Mouse (Mus musculus) c-Kit-positive CD71-positive TER-119-positive erythroid progenitor cells, embryonic 14.5 days (primary cell): ENCODE results near the gene RPS10-NUDT3.

Source experiments
- DNase-seq: peaks from one replicate; pipeline ENCODE4 v3.0.0-alpha.2; 2013; ENCODE audit warnings: low spot score

The RPS10-NUDT3 gene

DNA sequence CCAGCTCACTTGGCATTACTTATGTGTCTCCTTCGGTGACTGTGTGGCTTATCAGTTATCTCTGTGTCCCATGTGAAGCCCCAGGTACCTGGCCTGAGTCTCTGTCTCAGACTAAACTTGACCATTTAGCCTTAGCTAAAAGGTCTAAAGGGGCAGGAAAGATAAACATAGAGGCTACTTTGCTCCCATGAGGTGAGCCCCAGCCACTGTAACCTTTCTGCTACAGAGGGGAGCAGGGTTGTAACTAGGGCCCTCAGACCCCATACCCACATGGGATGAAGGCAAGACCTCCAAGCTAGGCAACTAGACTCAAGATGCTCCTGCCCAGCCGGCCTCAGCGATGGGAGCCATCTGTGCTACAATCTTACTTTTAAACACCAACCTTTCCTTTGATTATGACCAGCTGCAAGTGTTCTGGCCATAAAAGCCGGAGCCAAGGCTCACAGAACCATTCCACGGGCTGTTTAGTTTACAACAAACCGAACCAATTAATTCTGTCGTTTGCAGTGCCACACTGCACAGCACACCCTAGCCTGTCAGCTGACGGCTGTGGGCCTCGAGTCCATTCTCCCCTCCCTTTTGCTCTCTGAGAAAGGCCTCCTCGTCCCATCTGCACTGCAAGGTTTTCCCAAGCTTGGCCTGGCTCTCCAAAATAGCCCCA lies 59.8 kb downstream of the RPS10-NUDT3 start:
- no peak for DNase-seq

DNA sequence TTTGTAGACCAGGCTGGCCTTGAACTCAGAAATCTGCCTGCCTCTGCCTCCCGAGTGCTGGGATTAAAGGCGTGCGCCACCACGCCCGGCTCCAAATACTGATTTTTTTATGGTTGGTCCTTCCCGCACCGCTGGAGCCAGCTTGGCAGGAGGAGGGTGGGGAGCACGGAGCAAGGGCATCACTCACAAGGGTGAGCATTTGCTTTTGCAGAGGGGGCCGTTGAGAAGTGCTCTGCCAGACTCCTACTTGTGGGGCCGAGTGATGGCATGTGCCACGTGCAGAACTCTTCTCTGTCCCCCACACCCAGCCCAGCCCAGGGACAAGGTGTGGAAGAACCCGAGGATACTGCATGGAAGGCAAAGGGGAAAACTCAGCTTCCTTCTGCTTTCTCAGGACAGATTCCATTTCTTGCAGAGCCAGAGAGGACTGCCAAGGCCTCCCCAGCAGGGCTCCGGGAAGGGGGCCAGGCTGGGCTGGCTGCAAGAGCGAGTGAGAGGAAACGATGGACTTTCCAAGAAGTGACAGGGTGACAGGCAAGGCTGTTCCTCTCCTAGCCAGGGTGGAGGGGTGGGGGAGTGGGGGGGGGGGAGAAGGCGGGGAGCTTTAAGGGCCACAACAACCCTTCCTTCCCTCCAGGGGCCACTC lies 60.4 kb downstream of the RPS10-NUDT3 start:
- no peak for DNase-seq

- DNase-seq = no peak
These were observed 61.2 kb downstream of the RPS10-NUDT3 start for GRCm38 (mm10) chr17:27573772-27574320.

DNA sequence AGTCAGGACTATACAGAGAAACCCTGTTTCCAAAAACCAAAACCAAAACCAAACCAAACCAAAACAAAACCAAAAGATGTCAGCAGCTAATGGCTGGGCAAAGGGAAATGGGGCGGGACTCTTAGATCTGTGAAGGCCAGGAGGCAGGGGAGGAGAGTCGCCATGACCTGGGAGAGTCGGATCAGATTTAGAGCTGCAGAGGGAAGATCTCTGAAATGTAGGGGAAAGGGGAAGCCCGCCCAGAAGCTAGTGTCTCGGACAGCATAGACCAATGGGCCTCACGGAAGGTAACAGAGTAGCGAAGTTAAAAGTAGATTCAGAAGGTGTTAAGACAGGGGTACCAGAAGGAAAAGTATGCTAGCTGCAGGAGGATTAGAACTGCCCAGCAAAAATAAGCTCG lies 63.7 kb downstream of the RPS10-NUDT3 start:
- no peak for DNase-seq

GRCm38 (mm10) chr17:27568228-27568627 lies 66.8 kb downstream of the RPS10-NUDT3 start:
- DNase-seq = no peak

GRCm38 (mm10) chr17:27565942-27566267 lies 69.1 kb downstream of the RPS10-NUDT3 start:
- no peak for DNase-seq

GRCm38 (mm10) chr17:27565163-27565941 lies 69.7 kb downstream of the RPS10-NUDT3 start, which contains the start of gene AI413582:
AI413582 (minus strand) TSS chr17:27565756.
- peak; percentile 90 for DNase-seq

DNA sequence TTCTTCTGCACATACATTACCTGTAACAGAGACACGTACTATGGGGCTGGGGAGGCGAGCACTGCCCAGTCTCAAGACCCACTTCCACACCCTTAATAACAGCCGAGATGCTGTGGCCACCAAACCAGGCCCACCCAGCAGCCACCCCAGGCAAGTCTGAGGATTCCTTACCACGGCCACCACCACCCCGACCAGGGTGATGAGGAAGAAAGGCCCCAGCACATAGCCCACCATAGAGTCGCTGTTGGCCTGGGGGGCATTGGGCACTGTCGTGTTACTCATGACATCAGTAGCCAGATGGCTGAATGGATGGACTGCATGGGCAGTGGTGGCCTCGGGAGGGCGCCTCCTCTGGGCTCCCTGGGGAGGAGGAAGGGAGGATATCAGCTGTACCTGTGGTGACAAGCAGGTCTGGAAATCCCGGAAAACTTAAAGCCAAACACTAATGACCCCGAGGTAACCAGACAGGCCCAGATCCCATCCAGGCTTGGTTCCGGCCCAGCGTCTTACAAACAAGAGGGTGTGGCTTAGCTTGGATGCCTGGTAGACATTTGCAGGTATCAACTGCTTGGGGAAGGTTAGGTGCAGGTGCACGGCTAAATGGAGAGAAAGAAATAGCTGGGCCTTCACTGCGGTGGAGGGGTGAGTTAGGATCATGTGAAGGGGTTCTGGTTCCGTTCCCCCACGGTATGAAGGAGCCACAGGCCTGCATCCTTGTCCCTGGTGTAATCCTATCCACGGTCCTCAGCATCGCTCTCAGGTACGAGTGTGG lies 70.4 kb downstream of the RPS10-NUDT3 start:
- DNase-seq = no peak

DNA sequence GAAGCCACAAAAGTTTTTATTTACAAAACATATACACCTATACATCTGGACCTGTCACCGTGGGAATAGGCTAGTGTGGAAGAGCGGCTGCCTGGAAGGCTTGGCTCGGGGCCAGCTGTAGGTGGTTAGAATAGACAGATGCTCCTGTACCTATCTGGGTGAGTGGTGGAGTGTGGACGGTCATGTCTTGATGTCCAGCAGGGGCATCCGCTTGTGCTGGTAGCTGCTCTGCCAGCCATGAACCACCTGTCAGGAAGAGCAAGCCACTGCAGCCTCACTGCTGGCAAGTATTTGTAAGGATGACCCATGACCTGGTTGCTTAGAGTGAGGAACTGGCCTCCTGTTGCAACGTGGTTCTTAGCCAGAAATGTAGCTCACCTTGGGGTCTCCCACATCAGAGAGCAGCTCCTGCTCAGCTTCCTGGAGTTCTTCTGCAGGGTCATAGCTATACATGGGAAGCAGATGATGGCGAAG lies 71.2 kb downstream of the RPS10-NUDT3 start:
- DNase-seq = no peak

GRCm38 (mm10) chr17:27561809-27562526 lies 73.1 kb downstream of the RPS10-NUDT3 start:
- no peak for DNase-seq

DNA sequence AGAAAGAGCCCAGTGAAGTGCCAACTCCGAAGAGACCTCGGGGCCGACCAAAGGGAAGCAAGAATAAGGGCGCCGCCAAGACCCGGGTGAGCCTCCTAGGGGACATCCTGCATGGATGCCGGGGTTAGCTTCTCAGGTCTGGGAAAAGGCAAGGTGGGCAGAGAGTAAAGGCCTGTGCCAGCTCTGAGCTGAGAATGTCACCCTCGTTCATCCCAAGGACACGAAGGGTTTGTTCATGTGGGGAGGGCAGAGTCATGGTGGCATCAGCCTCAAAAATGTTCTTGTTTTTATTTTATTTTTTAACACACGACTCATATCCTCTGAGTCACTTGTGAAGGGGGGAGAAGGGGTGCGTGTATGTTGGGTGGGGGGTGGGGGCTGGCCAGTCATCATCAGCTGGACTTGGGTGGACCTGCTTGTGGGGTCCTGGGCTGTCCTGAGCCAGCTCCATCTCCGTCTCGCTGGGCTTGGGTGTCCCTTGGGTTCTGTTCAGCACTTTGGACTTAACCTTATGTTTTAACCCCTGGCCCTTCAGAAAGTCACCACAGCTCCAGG lies 74.0 kb downstream of the RPS10-NUDT3 start:
- no peak for DNase-seq

DNA sequence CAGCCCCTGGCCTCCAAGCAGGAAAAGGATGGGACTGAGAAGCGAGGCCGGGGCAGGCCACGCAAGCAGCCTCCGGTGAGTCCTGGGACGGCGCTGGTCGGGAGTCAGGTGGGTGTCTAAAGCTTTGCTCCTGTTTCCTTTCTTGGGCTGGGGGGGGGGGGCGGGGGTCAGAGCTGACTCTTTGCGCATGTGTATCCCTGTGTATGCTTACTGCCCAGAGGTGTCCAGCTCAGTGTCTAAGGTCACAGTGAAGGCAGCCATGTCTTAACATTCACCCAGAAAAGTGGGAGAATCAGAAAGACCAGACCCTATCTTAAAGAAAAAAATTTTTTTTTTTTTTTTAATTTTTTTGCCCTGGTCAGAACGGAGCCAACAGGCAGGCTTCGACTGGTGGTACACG lies 75.4 kb downstream of the RPS10-NUDT3 start:
- no peak for DNase-seq

DNA sequence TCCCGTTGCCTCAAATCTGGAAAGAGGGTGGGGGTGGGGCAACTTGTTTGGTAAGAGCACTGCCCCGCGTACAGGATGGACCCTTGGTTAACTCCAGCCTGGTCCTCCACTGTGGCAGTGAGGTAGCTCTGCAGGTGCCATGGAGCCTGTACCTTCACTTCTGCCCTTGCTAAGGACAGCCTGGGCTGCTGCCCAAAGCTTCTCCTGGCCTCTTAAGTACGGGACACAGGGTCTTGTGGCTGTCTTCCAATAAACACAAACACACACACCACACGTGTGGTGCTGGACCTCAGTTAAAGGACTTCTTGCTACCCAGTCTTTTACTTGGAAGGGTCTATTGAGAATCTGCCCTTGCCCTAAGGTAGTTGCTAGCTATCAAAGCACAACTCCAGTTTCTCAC lies 76.2 kb downstream of the RPS10-NUDT3 start:
- no peak for DNase-seq

GRCm38 (mm10) chr17:27557927-27558661 lies 76.9 kb downstream of the RPS10-NUDT3 start:
- no peak for DNase-seq

DNA sequence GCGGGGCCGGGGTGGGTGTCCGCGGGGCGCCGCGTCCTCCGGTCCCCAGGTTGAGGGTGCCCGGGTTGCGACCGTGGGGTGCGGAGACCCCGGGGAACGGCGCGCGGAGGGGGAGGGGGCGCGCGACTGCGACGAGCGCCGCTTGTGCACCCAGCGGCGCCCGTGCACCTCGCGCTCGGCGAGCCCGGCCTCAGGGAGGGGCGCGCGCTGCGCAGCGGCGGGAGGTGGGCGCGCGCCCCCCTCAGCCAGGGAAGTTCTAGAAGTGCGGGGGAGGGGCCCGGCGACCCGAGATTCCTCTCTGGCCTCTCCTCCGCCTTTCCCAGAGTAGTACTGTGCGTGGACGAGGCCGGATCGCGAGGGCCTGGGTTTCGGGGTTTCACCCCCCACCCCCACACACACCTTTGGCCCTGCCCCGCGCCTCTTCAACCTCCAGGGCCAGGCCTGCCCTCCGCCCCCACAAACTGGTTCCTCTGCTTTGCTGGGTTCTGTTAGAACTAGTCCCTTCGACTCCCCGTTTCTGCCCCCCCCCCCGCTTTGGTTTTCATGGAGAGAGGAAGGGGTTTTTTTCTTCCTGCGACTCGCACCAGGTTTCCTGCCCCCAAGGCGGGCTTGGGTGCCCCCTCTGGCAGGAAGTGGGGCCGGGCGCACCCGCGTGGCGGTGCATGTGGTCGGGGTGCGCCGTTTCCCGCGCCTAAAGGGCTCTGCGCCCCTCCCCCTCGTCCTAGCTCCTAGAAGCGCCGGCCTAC lies 77.7 kb downstream of the RPS10-NUDT3 start:
- no peak for DNase-seq

DNA sequence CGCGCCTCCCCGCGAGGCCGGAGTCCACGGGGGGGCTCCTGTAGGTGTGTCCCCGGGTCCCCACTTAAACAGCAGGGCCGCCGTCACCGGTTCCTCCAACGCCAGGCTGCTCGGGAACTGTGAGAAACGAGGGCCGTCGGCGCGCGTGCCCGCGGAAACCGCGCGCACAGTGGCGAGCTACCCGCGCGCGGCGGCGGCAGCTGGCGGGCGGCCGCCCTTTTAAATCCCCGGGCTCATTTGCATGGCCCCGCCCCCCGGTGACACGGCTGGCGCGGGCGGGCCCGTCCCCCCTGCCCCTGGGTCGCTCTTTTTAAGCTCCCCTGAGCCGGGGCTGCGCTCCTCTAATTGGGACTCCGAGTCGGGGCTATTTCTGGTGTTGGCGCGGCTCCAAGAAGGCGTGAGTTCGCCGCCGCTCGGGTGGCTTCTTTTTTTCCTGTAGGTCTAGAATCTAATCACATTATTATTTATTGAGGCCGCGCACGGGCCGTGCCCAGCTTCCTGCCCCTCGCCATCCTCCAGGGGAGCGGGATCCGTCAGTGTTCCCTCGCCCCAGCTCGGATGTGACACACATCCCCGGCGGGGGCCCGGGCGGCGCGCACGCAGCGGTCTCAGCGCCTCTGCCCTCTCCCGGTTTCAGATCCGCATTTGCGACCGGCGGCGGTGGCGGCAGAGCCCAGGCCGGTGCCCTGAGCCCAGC lies 78.6 kb downstream of the RPS10-NUDT3 start, which contains the start of gene Hmga1:
Hmga1 (plus strand) TSS at position 183 of the 697 bp plus-strand sequence.
- peak; percentile 85 for DNase-seq

DNA sequence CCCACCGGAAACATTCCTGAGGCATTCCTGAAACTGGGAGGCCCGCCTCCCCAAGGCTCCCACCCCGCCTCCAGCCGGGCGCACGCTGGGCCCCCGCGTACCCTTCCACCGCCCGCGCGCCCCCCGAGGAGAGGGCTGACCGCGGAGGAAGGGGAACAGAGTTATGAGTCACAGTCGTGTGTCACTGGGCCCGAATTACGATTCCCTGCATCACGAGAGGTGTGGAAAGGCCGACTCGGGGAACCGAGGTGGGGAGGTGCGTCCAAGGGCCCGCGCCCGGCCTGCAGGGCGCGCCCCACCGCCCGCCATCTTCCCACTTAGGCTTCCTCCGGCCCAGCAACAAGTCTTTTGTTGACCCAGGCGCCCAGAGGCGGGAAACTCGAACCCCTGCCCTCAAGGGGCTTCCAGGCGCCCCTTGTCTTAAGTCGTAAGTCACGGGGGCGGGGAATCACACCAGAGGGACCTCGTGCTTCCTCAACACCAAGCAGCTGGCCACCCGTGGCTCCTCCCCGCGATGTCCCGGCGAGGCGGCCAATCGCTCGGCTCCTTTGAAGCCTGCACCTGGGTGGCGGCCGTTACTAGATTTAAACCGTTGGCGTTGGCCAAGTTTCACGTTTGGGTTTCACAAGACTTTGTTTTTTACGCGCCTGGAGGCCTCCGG lies 79.4 kb downstream of the RPS10-NUDT3 start:
- peak; percentile 80 for DNase-seq

DNA sequence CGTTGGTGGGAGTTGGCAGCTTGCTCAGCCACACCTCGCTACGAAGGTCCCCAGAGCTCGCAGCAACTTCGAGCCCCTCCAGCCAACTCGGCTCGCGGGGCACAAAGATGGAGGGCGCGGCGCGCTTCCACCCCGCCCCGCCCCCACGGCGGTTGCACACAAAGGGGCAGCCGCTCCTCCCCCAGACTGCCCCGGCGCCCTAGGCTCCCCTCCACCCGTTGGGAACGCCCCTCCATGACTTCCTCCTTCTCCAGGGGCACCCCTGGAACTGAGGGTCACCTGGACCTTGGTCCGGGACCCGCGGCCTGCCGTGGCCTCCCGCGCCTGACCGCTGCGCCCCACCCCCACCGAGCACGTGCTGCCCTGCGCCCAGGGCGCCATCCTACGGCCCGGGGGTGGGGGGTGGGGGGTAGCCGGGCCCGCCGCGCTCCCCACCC lies 79.9 kb downstream of the RPS10-NUDT3 start:
- no peak for DNase-seq
